Mouse (Mus musculus) lung, embryonic 15.5 days (tissue): ENCODE measurements around the gene Dop1b. TPM values are rescaled to one million over a fixed set of nuclear protein-coding genes. Genes with fewer than 3 reads are reported as not detected.
A peak's percentile ranks its signal among the peaks of the same experiment; 100 is the strongest.
"Not testable (repeated sequence)": the region's sequence is repeated elsewhere in the genome, so short reads cannot be mapped to it uniquely, and the experiment has no call there.

Experiments
- ATAC-seq: fragments of 200-750 bp; cut with Nextera tagmentation; 2 replicates; pipeline ENCODE4 v1.8.0; 2017; ENCODE audit warnings: moderate number of reproducible peaks, borderline replicate concordance; ENCODE audit not compliant: low FRiP score, low TSS enrichment; ENCODE audit errors: extremely low read depth
- H3K27ac ChIP-seq: fragments of 300-500 bp; sonication (generic); 2 replicates; pipeline ENCODE4 v1.5.1; 2015; ENCODE audit warnings: moderate library complexity, mild to moderate bottlenecking, inconsistent platforms
- H3K27me3 ChIP-seq: fragments of 300-500 bp; sonication (generic); 2 replicates; pipeline ENCODE4 v1.6.1; 2015; ENCODE audit warnings: inconsistent platforms
- H3K36me3 ChIP-seq: fragments of 300-500 bp; sonication (generic); 2 replicates; pipeline ENCODE4 v1.6.1; 2015; ENCODE audit warnings: inconsistent platforms
- H3K4me1 ChIP-seq: fragments of 300-500 bp; sonication (generic); 2 replicates; pipeline ENCODE4 v1.6.1; 2015; ENCODE audit warnings: inconsistent platforms
- H3K4me2 ChIP-seq: fragments of 300-500 bp; sonication (generic); 2 replicates; pipeline ENCODE4 v1.6.1; 2015; ENCODE audit warnings: inconsistent platforms, mild to moderate bottlenecking, moderate library complexity
- H3K4me3 ChIP-seq: fragments of 300-500 bp; sonication (generic); 2 replicates; pipeline ENCODE4 v1.5.1; 2015; ENCODE audit warnings: mild to moderate bottlenecking, inconsistent platforms
- H3K9ac ChIP-seq: fragments of 300-500 bp; sonication (generic); 2 replicates; pipeline ENCODE4 v1.6.1; 2015; ENCODE audit warnings: inconsistent platforms
- H3K9me3 ChIP-seq: fragments of 300-500 bp; sonication (generic); 2 replicates; pipeline ENCODE4 v1.6.1; 2016; ENCODE audit warnings: inconsistent platforms
- whole genome bisulfite sequencing: fragments of 180-500 bp; shearing (Covaris S2); methylation state at CpG from one replicate; pipeline ENCODE4 v1.1.7; 2015; 5-methylcytosine and 5-hydroxymethylcytosine counted together
- polyA plus RNA-seq: library from polyadenylated mRNA; unstranded; fragments of >200 nt; fragmentation: Nextera tagmentation; extraction: Ambion mirVana; gene quantifications from 2 replicates; pipeline ENCODE4 v1.2.1, GENCODE M21; 2015

Gene Dop1b
- polyA plus RNA-seq, 1 experiment from 2014 or later, result 16.7 TPM

- H3K27me3 ChIP-seq, result no peaks in the 10 kb centered on the region
- WGBS, result 81% methylated on average over 4 of the region's 4 CpGs
- no peaks in the 10 kb centered on the region for H3K36me3 ChIP-seq
- no peaks in the 10 kb centered on the region for H3K9me3 ChIP-seq
- no peak overlapping the region for H3K4me2 ChIP-seq
- H3K27ac ChIP-seq, result no peak overlapping the region
- no peaks in the 10 kb centered on the region for H3K4me1 ChIP-seq
- no peak overlapping the region for H3K9ac ChIP-seq
- H3K4me3 ChIP-seq, result no peak overlapping the region
- ATAC-seq, result no peak
Observed at GRCm38 (mm10) chr16:93824799-93825198, 113.1 kb downstream of the Dop1b start.

GRCm38 (mm10) chr16:93825463-93825862 is 113.8 kb downstream of the Dop1b start:
- Histone ChIP-seq H3K9me3 (no peaks in the 10 kb centered on the region), H3K4me2 (no peak overlapping the region), H3K9ac (no peak overlapping the region), H3K27me3 (no peaks in the 10 kb centered on the region), H3K4me3 (no peak overlapping the region), H3K27ac (no peak overlapping the region), H3K4me1 (no peaks in the 10 kb centered on the region), H3K36me3 (no peaks in the 10 kb centered on the region)
- ATAC-seq, result no peak
- 89% methylated on average over 4 of the region's 4 CpGs for WGBS

GRCm38 (mm10) chr16:93826054-93826453 is 114.3 kb downstream of the Dop1b start:
- no peak overlapping the region for H3K9ac ChIP-seq
- no peaks in the 10 kb centered on the region for H3K9me3 ChIP-seq
- H3K27me3 ChIP-seq, result no peaks in the 10 kb centered on the region
- no peak overlapping the region for H3K4me3 ChIP-seq
- WGBS, result 60% methylated on average over 11 of the region's 11 CpGs
- H3K36me3 ChIP-seq, result no peaks in the 10 kb centered on the region
- no peaks in the 10 kb centered on the region for H3K4me1 ChIP-seq
- H3K27ac ChIP-seq, result no peak overlapping the region
- no peak for ATAC-seq
- no peak overlapping the region for H3K4me2 ChIP-seq

GRCm38 (mm10) chr16:93826478-93826877 is 114.8 kb downstream of the Dop1b start:
- not testable (repeated sequence) for H3K4me2 ChIP-seq, H3K4me1 ChIP-seq, H3K27me3 ChIP-seq, H3K36me3 ChIP-seq, H3K27ac ChIP-seq, ATAC-seq, H3K9me3 ChIP-seq, H3K9ac ChIP-seq, H3K4me3 ChIP-seq
- 45% methylated on average over 5 of the region's 5 CpGs for WGBS

GRCm38 (mm10) chr16:93826909-93827308 is 115.2 kb downstream of the Dop1b start:
- no peak for ATAC-seq
- H3K27ac ChIP-seq, result no peak overlapping the region
- H3K9ac ChIP-seq, result no peak overlapping the region
- 0 out of 2 replicates have a peak, but pooled peaks cover 3% of the 10 kb centered on the region for H3K4me1 ChIP-seq
- no peaks in the 10 kb centered on the region for H3K27me3 ChIP-seq
- H3K9me3 ChIP-seq, result no peaks in the 10 kb centered on the region
- H3K36me3 ChIP-seq, result no peaks in the 10 kb centered on the region
- 83% methylated on average over 6 of the region's 6 CpGs for WGBS
- H3K4me2 ChIP-seq, result no peak overlapping the region
- no peak overlapping the region for H3K4me3 ChIP-seq

GRCm38 (mm10) chr16:93829526-93829925 is 117.8 kb downstream of the Dop1b start:
- H3K27ac ChIP-seq, result no peak overlapping the region
- no peak overlapping the region for H3K4me3 ChIP-seq
- peaks cover 18% of the 10 kb centered on the region for H3K4me1 ChIP-seq
- no peaks in the 10 kb centered on the region for H3K27me3 ChIP-seq
- 92% methylated on average over 15 of the region's 15 CpGs for WGBS
- no peaks in the 10 kb centered on the region for H3K9me3 ChIP-seq
- H3K36me3 ChIP-seq, result no peaks in the 10 kb centered on the region
- no peak overlapping the region for H3K4me2 ChIP-seq
- no peak for ATAC-seq
- H3K9ac ChIP-seq, result no peak overlapping the region

- Histone ChIP-seq H3K9ac (no peak overlapping the region), H3K27me3 (no peaks in the 10 kb centered on the region), H3K4me1 (peaks cover 19% of the 10 kb centered on the region), H3K9me3 (no peaks in the 10 kb centered on the region), H3K4me3 (no peak overlapping the region), H3K27ac (no peak overlapping the region), H3K36me3 (no peaks in the 10 kb centered on the region), H3K4me2 (no peak overlapping the region)
- WGBS, result 80% methylated on average over 9 of the region's 9 CpGs
- ATAC-seq, result no peak
Observed at GRCm38 (mm10) chr16:93830071-93830470, 118.4 kb downstream of the Dop1b start.

- Histone ChIP-seq H3K9me3 (no peaks in the 10 kb centered on the region), H3K36me3 (no peaks in the 10 kb centered on the region), H3K4me2 (no peak overlapping the region), H3K27me3 (no peaks in the 10 kb centered on the region), H3K9ac (no peak overlapping the region), H3K4me1 (peaks cover 19% of the 10 kb centered on the region), H3K4me3 (no peak overlapping the region), H3K27ac (no peak overlapping the region)
- WGBS, result 80% methylated on average over 5 of the region's 5 CpGs
- no peak for ATAC-seq
Observed at GRCm38 (mm10) chr16:93830916-93831315, 119.2 kb downstream of the Dop1b start.

GRCm38 (mm10) chr16:93831627-93832395 is 120.1 kb downstream of the Dop1b start, which contains the start of gene Morc3:
TSS of gene Morc3 (plus strand) at chr16:93832121.
- H3K9ac ChIP-seq, result peak within 1 kb of the TSS; percentile 92
- H3K9me3 ChIP-seq, result no peaks in the 10 kb centered on the region
- peak within 1 kb of the TSS; percentile 76 for H3K4me2 ChIP-seq
- no peaks in the 10 kb centered on the region for H3K27me3 ChIP-seq
- 11% methylated on average over 55 of the region's 55 CpGs for WGBS
- ATAC-seq, result peak; percentile 96
- H3K4me1 ChIP-seq, result peaks cover 19% of the 10 kb centered on the region
- peak within 1 kb of the TSS; percentile 76 for H3K4me3 ChIP-seq
- no peaks in the 10 kb centered on the region for H3K36me3 ChIP-seq
- H3K27ac ChIP-seq, result peak within 1 kb of the TSS; percentile 95

GRCm38 (mm10) chr16:93832451-93833276 is 121.0 kb downstream of the Dop1b start:
- peak; percentile 55 for ATAC-seq

GRCm38 (mm10) chr16:93833551-93833950 is 121.8 kb downstream of the Dop1b start:
- Histone ChIP-seq H3K4me1 (peaks cover 19% of the 10 kb centered on the region), H3K36me3 (no peaks in the 10 kb centered on the region), H3K4me3 (peak overlapping the region; percentile 76), H3K9me3 (no peaks in the 10 kb centered on the region), H3K4me2 (peak overlapping the region; percentile 76), H3K27me3 (no peaks in the 10 kb centered on the region), H3K9ac (no peak overlapping the region), H3K27ac (no peak overlapping the region)
- ATAC-seq, result no peak
- 89% methylated on average over 6 of the region's 6 CpGs for WGBS

More at GRCm38 (mm10) chr16:93832451-93833276, 121.0 kb downstream of the Dop1b start:
- Histone ChIP-seq H3K27ac (peak overlapping the region; percentile 95), H3K4me2 (peak overlapping the region; percentile 76), H3K9me3 (no peaks in the 10 kb centered on the region), H3K4me1 (peaks cover 19% of the 10 kb centered on the region), H3K4me3 (peak overlapping the region; percentile 76), H3K27me3 (no peaks in the 10 kb centered on the region), H3K9ac (peak overlapping the region; percentile 92), H3K36me3 (no peaks in the 10 kb centered on the region)
- under 1% methylated on average over 47 of the region's 69 CpGs for WGBS

- 0 out of 2 replicates have a peak, but pooled peaks cover 3% of the 10 kb centered on the region for H3K36me3 ChIP-seq
- 77% methylated on average over 2 of the region's 2 CpGs for WGBS
- no peak for ATAC-seq
- no peak overlapping the region for H3K9ac ChIP-seq
- peaks cover 19% of the 10 kb centered on the region for H3K4me1 ChIP-seq
- no peak overlapping the region for H3K4me3 ChIP-seq
- 0 out of 2 replicates have a peak overlapping the region, but pooled peaks have one; percentile 1 for H3K4me2 ChIP-seq
- no peaks in the 10 kb centered on the region for H3K27me3 ChIP-seq
- H3K27ac ChIP-seq, result no peak overlapping the region
- H3K9me3 ChIP-seq, result no peaks in the 10 kb centered on the region
Observed at GRCm38 (mm10) chr16:93834076-93834475, 122.4 kb downstream of the Dop1b start.
